Mouse (Mus musculus) common myeloid progenitor, adult 5-6 weeks (primary cell): Measurements from ENCODE around the gene Fpr2. TPM values are rescaled to one million over a fixed set of nuclear protein-coding genes. Genes with fewer than 3 reads are reported as not detected.
A peak's percentile ranks its signal among the peaks of the same experiment; 100 is the strongest.
"Not testable (repeated sequence)": the region's sequence is repeated elsewhere in the genome, so short reads cannot be mapped to it uniquely, and the experiment has no call there.

Source experiments
- ATAC-seq: replicated peaks from 2 replicates; pipeline ENCODE4 v1.8.0; 2016; ENCODE audit warnings: low read depth, mild to moderate bottlenecking, moderate TSS enrichment, inconsistent platforms; ENCODE audit not compliant: poor library complexity, severe bottlenecking
- total RNA-seq: library from RNA; stranded (forward); fragments of 200-1000, 187-1606 nt; gene quantifications from 2 replicates; pipeline ENCODE4 v1.2.3, GENCODE M21; 2017

Fpr2 gene
- total RNA-seq = 0.50 and 1.6 TPM in 2 replicates

DNA sequence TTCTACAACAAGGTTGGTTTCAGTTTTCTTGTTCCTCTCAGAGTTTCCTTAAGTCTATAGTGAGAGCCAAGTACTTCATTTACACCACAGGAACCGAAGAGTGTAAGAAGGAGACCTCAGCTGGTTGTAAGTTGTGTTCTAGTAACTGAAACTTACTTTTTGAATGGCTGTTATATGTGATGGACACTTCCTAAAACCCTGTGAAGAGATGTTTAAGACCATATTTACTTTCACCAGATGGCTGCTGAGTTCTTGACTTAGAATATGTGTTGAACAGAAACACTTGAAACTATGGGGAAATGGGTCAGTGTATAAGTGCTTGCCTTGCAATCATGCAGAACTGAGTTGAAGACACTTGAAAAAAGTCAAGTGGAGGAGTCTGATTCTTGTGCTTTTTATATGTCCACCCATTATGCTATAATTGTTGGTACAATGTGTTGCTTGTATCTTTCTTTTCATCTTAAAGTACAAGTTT, at the start of gene Fpr2, which contains the start of gene Fpr3:
TSS of gene Fpr2 (plus strand) at position 51 of the 475 bp plus-strand sequence.
TSS of gene Fpr3 (plus strand) at position 79 of the 475 bp plus-strand sequence.
- ATAC-seq = no peak

DNA sequence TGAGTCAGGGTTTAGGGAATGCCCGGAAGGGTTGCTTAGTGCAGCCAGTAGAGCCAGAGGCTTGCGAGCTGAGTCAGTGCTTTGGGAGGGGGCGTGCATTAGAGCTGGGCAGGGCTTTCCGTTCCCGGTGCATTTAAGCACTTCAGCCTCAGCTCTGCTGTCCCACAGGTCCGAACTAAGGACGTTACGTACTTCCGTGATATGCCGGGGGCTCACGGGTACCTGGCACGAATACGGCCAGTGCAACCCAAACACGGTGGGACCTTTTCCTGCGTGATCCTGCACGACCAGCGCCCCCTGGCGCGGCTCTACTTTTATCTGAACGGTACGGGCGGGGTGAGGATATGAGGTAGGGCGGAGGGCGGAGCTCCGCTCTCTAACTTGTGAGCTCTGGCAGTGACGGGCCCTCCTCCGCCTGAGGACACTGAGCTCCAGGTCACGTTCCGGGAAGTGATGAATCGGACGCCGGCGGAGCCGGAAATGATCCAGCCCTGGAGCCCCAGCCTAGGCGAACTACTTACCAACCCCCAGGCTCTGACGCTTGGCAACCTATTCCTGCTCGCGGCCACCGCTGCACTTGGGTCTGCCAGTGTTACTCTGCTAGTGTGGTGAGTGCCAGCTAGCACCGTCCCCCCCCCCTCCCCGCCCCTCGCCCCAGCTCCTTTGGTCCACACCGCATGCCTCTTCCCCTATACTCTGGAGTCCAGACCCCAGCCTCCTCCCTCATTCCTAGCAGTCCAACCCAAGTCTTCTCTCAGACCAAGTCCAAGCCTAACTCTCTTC, 49.5 kb upstream of the Fpr2 start:
- ATAC-seq = peak; percentile 97

DNA sequence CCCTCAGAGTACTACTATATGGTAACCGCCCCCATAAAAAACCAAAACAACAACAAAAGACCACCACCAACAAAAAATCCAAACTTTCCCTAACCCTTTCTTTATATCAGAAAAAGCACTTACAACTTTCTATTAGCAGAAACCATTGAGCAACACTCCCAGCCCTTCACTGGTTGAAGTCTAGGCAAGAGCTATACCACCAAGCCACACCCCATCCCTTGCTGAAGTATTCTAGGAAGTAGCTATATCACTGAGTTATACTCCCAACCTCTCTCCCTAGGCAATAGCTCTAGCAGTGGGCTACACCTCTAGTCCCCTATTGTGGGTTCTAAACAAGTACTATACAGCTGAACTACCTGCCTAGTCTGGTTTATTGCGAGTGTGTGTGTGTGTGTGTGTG, 48.3 kb upstream of the Fpr2 start:
- no peak for ATAC-seq

DNA sequence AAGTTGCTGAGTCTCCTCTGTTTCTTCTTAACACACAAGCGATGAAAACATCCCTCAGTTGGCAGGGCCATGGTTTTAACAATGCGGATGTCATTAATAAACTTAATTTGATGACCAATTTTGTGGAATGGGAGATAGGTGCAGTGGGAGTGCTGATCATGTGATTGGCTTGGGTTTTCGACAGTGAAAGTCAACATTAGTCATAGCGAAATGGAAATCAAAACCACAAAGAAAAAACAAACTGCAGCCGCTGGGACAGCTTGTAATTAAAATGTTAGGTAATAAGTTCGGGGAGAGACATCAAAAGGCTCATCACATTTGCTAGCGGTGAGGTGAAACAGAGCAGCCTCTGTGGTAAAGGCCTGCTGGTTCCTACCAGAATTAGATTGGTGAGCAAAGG, 46.8 kb upstream of the Fpr2 start:
- no peak for ATAC-seq

DNA sequence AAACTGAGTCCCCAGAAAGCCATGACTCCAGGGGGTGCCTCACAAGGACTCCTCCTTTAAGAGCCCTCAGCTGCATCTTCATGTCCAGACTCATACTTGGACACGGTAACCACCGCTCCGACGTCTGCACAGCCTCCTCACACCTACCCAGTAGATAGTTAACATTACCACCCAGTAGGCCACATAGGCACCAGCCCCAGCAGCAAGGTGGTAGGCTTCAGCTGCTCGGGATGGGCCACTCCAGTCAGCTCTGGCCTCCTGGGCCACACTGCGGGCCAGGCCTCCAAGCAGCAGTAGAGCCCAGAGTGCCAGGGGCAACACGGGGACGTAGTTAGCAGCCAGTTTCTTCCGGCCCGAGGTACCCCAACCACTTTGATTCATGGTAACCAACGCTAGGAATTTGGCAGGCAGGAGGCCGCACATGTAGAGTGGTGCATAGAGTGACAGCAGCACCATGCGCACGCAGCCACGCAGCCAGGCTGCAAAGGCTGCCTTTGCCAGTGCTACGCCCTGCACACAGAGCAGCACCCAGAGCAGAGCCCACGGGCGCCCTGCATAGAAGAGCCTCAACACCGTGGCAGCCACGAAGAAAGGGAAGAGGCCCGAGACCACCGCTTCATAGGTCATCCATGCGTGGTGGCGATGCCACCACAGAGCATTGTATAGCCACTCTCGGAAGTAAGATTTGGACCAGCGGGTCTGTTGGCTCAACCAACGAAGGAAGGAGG, 43.9 kb upstream of the Fpr2 start:
- no peak for ATAC-seq

DNA sequence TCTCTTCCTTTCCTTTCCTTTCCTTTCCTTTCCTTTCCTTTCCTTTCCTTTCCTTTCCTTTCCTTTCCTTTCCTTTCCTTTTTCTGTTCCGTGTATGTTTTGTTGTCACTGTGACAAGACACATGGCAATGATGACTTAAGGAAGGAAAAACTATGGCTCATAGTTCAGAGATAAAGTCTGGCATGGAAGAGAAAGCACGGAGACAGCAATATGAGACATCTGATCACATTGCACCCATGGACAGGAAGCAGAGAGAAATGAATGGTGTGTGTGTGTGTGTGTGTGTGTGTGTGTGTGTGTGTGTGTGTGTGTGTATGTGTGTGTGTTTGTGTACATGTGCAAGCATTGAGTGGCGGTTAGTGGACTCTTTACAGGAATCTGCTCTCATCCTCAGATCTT, 43.0 kb upstream of the Fpr2 start:
- ATAC-seq = not testable (repeated sequence)

DNA sequence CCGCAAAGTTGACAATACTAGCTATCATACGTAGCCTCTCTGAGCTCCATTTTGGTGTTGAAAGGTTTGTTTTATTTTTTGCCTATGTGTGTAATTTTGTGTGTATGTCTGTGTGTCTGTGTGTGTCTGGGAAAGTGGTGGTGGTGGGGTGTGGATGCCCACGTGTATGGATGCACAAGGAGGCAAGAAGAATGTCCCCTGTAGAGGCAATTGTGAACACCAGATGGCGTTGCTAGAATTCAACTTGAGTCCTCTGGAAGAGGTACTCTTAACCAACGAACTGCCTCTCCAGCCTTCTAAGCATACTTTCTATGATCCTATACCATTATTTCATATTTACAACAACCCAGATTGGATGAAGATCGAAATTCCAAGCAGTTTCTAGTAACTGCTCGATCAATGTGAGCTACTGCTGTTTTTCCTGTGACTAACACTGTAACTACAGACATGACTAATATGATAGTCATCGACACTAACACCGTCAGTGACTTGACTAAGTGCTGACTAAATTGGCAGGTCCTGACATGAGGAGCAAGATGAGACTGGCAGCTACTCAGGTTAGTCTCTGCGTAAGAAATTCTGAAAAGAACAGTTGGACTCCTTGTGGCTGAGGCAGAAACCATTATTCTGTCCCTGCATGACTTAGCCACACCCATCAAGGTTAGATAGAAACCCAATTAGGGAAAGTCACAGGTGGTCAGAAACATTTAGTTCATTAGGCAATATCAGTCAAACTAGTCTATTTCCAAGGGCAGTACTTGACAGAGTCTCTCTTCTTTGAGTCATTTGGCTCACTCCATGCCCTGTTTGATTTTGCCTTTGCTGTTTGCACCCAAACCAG, 42.2 kb upstream of the Fpr2 start:
- ATAC-seq = peak; percentile 67

DNA sequence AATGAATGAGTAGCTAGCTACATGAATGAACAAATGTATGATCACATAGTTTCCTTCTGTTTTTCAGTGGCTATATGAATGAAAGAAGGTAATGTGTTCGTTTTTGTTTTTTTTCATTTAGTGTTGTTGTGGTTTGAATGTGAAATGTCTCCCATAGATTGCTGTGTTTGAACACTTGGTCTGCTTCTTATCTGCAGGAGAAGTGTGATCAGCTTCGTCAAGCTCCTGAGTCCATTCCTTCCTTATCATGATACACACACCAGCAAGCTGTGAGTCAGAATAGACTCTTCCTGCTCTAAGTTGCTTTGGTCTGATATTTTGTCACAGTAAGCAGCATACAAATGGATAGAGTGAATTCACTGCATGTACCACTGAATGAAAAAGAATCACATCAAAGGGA, 38.6 kb upstream of the Fpr2 start:
- peak; percentile 66 for ATAC-seq

DNA sequence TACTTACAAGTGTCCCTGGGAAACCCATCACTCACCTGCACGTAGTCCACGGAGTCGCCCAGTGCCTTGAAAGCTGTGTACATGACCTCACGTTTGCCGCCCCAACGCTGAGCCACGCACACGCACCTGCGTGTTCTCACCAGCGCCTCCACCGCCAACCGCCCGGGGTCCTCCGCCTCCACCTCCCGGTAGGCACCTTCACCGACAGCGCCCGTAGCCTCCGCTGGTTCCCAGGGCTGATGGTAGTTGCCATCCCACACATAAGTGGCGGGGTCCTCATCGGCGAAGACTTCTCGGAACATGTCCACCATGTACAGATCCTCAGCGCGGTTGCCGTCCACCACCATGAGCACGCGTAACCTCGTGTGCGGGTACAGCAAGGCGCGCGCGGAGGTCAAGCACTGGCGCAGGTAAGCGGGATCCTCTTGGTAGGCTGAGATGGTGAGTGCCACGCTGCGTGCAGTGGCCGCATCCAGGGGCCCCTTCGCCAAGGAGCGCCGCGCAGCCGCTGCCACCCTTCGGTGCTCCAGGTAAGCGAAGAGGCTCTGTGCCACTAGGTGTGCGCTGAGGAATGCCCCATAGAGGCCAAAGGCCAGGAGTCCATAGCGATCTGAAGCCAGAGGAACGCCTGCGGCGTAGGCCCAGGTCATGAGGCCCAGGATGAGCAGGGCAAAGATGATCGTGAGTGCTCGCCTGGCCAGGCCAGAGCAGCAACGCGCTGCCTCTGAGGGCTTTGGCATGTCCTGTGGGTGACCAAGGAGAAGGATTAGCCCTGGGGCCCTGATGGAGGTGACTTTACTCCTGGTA, 37.5 kb upstream of the Fpr2 start:
- no peak for ATAC-seq

DNA sequence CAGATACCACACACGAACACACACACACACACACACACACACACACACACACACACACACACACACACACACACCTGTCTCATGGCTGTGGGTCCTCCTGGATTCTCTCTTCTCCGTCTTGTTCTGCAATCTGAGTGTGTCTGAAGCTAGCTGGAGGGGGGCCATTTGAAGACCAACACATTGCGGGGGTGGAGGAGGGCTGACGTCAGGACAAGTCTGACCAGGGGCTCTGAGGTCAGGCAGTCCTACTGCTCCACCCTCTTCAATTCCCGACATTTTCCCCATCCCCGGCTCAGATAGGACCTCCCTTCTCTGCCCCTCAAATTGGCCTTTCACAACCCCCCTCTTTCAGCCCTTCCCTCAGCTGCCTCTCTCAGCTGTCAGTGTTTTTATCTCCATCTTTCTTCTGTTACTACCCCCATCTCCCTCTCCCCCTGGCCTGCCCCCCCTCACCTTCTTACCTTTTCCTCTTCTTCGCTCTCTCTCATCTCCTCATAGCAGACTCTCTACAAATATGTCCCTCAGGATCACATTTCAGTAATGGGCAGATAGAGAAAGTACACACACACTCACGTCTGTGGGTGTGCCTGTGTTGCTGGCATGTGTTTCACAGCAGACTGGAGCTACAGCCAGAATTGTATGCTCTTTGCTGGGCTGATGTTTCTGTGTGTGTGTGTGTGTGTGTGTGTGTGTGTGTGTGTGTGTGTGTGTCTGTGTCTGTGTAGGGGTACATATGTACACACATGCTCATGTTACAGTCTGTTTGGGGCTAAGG, 32.4 kb upstream of the Fpr2 start, which contains the start of gene Has1:
TSS of gene Has1 (minus strand) at position 142 of the 775 bp plus-strand sequence.
- no peak for ATAC-seq

DNA sequence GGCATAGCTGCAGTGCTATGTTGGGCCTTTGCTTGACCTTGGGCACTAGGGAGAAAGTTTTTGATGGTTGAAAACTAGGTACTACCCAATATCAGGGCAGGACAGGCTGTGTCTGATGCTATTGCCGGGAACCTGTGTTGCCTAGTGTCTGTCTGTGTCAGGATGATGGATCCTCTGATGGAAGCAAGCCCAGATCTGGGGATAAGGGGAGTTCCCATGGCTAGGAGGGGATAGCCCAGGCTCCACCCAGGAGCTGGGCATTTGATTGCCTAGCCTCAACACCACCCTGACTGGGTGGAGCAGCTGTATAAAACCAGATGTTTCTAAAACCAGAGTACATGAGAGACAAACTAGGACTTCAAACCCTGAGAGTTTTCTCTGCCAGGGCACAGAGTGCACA, 31.0 kb upstream of the Fpr2 start:
- no peak for ATAC-seq

DNA sequence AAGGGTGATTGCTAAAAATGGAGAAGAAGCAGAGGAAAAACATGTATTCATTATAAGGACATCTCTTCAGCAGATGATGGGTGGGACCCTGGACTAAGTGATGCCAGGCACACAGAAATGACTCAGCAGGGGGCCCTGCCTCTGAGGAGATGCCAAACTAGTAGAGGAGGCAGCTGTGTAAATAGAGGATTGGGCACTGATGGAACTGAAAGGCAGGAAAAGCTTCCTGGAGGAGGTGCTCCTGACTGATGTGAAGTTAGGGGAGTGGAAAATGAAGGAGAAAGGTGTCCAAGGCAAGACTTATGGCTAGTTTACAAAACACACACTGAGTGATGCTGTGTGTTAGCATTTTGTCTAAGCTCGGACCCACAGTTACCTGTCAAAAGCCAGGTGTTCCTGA, 30.2 kb upstream of the Fpr2 start:
- no peak for ATAC-seq

DNA sequence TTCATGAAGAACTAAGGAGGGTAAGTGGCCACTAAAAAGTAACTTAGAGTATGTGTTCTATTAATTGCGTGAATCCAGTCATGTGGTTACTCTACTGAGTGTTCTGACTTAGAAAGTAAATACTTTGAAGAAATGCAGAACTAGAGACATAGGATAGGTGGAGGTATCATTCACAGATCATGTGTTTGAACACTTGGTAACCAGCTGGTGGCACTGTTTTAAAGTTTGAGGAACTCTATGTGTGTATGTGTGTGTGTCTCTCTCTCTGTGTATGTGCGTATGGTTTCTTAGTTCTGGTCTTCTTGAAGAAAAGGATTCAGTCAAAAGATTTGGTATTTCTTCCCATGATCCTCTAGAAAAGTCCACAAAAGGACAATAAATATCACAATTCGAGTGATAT, 27.5 kb upstream of the Fpr2 start:
- ATAC-seq = peak; percentile 88

DNA sequence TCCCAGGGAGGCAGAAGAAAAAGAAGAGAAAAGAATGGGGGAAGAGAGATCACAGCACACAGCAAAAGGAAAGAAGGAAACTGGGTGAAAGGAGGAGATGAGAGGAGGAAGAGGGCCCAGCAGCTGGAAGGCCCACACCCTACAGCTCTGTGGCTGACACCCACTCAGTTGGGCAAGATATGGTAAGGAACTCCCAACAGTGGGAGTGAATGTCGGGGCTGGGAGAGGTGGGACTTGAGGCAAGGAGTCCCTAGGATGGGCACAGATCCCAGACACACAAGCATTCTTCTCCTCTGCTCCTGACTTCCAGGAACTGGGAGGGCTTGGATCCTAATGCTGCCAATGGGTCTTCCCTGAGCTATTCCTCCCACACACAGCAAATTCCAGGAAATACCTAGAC, 25.3 kb upstream of the Fpr2 start:
- no peak for ATAC-seq

DNA sequence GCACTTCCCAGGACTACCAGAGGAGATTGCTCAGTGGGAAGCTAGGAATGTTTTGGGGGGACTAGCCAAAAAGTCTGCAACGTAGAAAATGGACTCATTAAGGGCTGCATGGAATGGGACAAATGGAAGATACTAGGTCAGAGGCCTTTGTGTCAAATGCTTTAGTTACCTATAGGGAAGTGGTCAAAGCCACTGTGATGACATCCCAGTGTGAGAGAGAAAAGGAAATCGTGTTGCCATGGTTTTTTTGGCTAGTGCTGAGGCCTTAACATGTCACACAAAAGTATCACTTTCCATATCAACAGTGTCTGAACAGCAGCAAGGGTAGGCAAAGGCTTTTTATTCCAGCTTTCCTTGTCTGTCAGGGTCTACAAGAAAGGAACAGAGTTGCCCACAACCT, 22.5 kb upstream of the Fpr2 start:
- ATAC-seq = peak; percentile 92

DNA sequence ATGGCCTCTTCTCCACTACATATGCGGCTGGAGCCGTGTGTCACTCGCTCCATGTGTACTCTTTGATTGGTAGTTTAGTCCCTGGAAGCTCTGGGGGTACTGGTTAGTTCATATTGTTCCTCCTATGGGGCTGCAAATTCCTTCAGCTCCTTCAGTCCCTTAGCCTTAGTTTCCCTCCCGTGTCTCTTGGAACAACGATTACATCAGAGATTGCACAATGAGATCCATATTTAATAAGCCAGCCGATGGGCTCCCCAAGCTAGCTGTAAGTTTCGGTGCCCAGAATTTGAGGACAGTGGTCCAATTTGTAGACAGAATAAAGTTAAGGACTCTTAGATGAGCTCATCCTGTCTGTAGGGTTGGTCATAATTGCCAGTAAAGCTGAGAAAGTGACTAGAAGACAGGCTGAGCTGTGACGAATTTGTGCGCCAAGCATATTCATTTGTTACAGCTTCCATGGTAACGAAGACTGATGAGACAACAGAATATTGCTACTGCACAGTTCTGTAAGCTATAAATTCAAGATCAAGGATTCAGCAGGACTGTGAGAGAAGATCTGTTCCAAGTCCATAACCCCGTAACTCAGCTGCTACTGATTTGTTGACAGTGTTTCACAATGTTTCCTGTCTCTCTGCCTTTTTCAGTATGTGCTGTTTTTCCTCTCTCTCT, 20.7 kb upstream of the Fpr2 start:
- no peak for ATAC-seq

DNA sequence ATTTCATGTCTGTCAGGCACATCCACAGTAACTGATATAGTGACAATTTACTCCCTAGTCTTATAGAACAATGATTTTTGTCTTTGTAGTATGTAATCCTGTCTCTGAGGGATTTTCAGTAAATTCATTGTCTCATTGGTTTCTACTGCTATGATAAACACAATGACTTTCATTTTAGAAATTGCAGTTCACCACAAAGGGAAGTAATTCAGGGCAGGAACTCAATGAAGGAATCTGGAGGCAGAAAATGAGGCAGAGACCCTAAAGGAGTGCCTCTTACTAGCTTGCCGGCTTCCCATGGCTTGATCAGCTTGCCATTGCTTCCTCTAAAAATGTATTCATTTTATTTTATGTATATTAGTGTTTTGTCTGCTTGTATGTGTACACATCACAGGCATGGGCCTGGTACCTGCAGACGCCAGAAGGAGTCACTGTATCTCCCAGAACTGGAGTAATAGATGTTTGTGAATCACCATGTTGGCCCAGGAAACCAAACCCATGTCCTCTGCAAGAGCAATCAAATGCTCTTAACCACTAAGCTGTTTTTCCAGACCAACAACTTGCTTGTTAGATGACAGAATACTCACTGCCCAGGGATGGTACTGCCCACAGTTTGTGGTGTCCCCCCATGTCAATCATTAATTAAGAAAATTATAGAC, 16.6 kb upstream of the Fpr2 start:
- peak; percentile 56 for ATAC-seq

DNA sequence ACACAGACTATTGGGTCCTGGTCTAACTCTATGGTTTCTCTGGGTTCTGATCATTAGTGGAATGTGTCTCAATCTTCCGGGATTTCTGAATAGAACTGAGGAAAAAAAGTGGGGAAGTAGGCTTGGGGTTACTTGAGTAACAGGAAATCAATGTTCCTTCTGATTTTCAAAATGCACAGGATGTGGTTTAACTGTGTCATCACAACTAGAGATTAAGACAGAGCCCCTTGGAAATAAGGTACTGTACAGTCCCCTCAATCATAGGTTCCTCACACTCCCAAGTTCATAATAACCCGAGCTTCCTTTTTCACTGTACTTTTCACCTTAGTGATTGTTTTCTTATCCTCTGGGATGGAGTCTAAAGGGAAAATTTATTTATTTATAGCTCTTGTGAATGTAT, 15.9 kb upstream of the Fpr2 start:
- peak; percentile 87 for ATAC-seq
